Mouse (Mus musculus) MEL (cell line): ENCODE results near the gene Tubb1. TPM values are rescaled to one million over a fixed set of nuclear protein-coding genes. Genes with fewer than 3 reads are reported as not detected.
A peak's percentile ranks its signal among the peaks of the same experiment; 100 is the strongest.

ENCODE experiments used
- DNase-seq: peaks from one replicate; pipeline ENCODE4 v3.0.0; 2011; ENCODE audit warnings: low read depth, low spot score
- H3K27ac ChIP-seq: 2 replicates; pipeline ENCODE4 v1.5.1; 2012; ENCODE audit warnings: low read depth, mild to moderate bottlenecking, control low read depth, low read length, moderate library complexity; ENCODE audit not compliant: control insufficient read depth
- H3K27me3 ChIP-seq, 2 experiments: fragments of 150-350 bp in 1 of 2; sonication (generic) in 1 of 2; 2 replicates each; pipeline ENCODE4 v1.6.1; 2012; ENCODE audit warnings: low read length in 2 of 2, mild to moderate bottlenecking in 2 of 2, improper control_type of control experiment in 1 of 2, moderate library complexity in 1 of 2; ENCODE audit not compliant: insufficient read depth in 2 of 2, control insufficient read depth in 1 of 2
- H3K36me3 ChIP-seq, 2 experiments: 2 replicates each; pipeline ENCODE4 v1.6.1; 2012 to 2014; ENCODE audit warnings: low read length in 2 of 2, improper control_type of control experiment in 1 of 2, inconsistent platforms in 1 of 2, mild to moderate bottlenecking in 1 of 2; ENCODE audit not compliant: insufficient read depth in 2 of 2, control insufficient read depth in 1 of 2
- H3K4me1 ChIP-seq, 2 experiments: fragments of 150-350 bp in 1 of 2; sonication (generic) in 1 of 2; 2 replicates each; pipeline ENCODE4 v1.6.1; 2012; ENCODE audit warnings: low read length in 2 of 2, improper control_type of control experiment in 1 of 2, mild to moderate bottlenecking in 1 of 2; ENCODE audit not compliant: insufficient read depth in 2 of 2, control insufficient read depth in 1 of 2
- H3K4me3 ChIP-seq, 2 experiments: fragments of 150-350 bp in 1 of 2; sonication (generic) in 1 of 2; 2 replicates each; pipeline ENCODE4 v1.5.1; 2012; ENCODE audit warnings: low read depth in 2 of 2, low read length in 2 of 2, mild to moderate bottlenecking in 2 of 2, moderate library complexity in 2 of 2, control low read depth in 1 of 2, improper control_type of control experiment in 1 of 2; ENCODE audit not compliant: control insufficient read depth in 1 of 2, insufficient read depth in 1 of 2
- H3K79me2 ChIP-seq: 2 replicates; pipeline ENCODE4 v1.6.1; 2012; ENCODE audit warnings: mild to moderate bottlenecking, low read length, moderate library complexity; ENCODE audit not compliant: control insufficient read depth, poor library complexity, insufficient read depth
- H3K9ac ChIP-seq: 2 replicates; pipeline ENCODE4 v1.6.1; 2012; ENCODE audit warnings: low read depth, mild to moderate bottlenecking, control low read depth, low read length, moderate library complexity; ENCODE audit not compliant: control insufficient read depth, poor library complexity, severe bottlenecking
- H3K9me3 ChIP-seq: fragments of 150-350 bp; sonication (generic); replicated peaks from 2 replicates; pipeline ENCODE4 v1.6.1; 2012; ENCODE audit warnings: mild to moderate bottlenecking, low read length, improper control_type of control experiment, moderate library complexity; ENCODE audit not compliant: insufficient read depth
- CHD2 ChIP-seq: IDR thresholded peaks from 2 replicates; pipeline ENCODE4 v1.6.1; 2011; ENCODE audit warnings: low read length, improper control_type of control experiment
- CTCF ChIP-seq, 3 experiments: IDR thresholded peaks in 2 of 3; conservative IDR thresholded peaks in 1 of 3; 2 replicates each; pipeline ENCODE4 v1.5.1; 2011 to 2012; ENCODE audit warnings: low read length in 3 of 3, low read depth in 2 of 3, mild to moderate bottlenecking in 2 of 3, improper control_type of control experiment in 1 of 3, inconsistent platforms in 1 of 3, mixed read lengths in 1 of 3, moderate library complexity in 1 of 3; ENCODE audit not compliant: control insufficient read depth in 1 of 3, insufficient read depth in 1 of 3, poor library complexity in 1 of 3, severe bottlenecking in 1 of 3
- E2F4 ChIP-seq: IDR thresholded peaks from 2 replicates; pipeline ENCODE4 v1.6.1; 2011; ENCODE audit warnings: low read depth, low read length, improper control_type of control experiment, borderline replicate concordance
- ELF1 ChIP-seq: IDR thresholded peaks from 2 replicates; pipeline ENCODE4 v1.6.1; 2014; ENCODE audit warnings: low read depth, mild to moderate bottlenecking, inconsistent platforms, low read length, improper control_type of control experiment, moderate library complexity
- ETS1 ChIP-seq: IDR thresholded peaks from 2 replicates; pipeline ENCODE4 v1.6.1; 2012; ENCODE audit warnings: low read depth, mild to moderate bottlenecking, inconsistent platforms, low read length, improper control_type of control experiment, moderate library complexity
- GABPA ChIP-seq: IDR thresholded peaks from 2 replicates; pipeline ENCODE4 v1.6.1; 2012; ENCODE audit warnings: low read depth, mild to moderate bottlenecking, inconsistent platforms, low read length, improper control_type of control experiment, moderate library complexity
- GATA1 ChIP-seq: IDR thresholded peaks from 2 replicates; pipeline ENCODE4 v1.6.1; 2011; ENCODE audit warnings: low read depth, low read length, improper control_type of control experiment
- HCFC1 ChIP-seq: IDR thresholded peaks from 2 replicates; pipeline ENCODE4 v1.6.1; 2012; ENCODE audit warnings: low read depth, mild to moderate bottlenecking, inconsistent platforms, low read length, improper control_type of control experiment, moderate library complexity
- JUND ChIP-seq: IDR thresholded peaks from 2 replicates; pipeline ENCODE4 v1.6.1; 2011; ENCODE audit warnings: low read depth, mild to moderate bottlenecking, improper control_type of control experiment, low read length
- KAT2A ChIP-seq: conservative IDR thresholded peaks from 2 replicates; pipeline ENCODE4 v1.6.1; 2012; ENCODE audit warnings: low read depth, low read length, improper control_type of control experiment, inconsistent platforms
- MAX ChIP-seq: IDR thresholded peaks from 2 replicates; pipeline ENCODE4 v1.6.1; 2011; ENCODE audit warnings: low read length, improper control_type of control experiment
- MXI1 ChIP-seq: IDR thresholded peaks from 2 replicates; pipeline ENCODE4 v1.6.1; 2011; ENCODE audit warnings: mild to moderate bottlenecking, low read depth, low read length, improper control_type of control experiment
- MYB ChIP-seq: IDR thresholded peaks from 2 replicates; pipeline ENCODE4 v1.6.1; 2011; ENCODE audit warnings: mild to moderate bottlenecking, low read depth, low read length, improper control_type of control experiment
- MYC ChIP-seq: IDR thresholded peaks from 2 replicates; pipeline ENCODE4 v1.6.1; 2011; ENCODE audit warnings: low read depth, mild to moderate bottlenecking, low read length, improper control_type of control experiment, moderate library complexity
- NELFE ChIP-seq: IDR thresholded peaks from 2 replicates; pipeline ENCODE4 v1.6.1; 2011; ENCODE audit warnings: low read depth, low read length, improper control_type of control experiment
- POLR2A ChIP-seq, 2 experiments: IDR thresholded peaks; 2 replicates each; pipeline ENCODE4 v1.6.1; 2011 to 2012; ENCODE audit warnings: low read length in 2 of 2, mild to moderate bottlenecking in 2 of 2, control low read depth in 1 of 2, improper control_type of control experiment in 1 of 2, low read depth in 1 of 2, moderate library complexity in 1 of 2; ENCODE audit not compliant: control insufficient read depth in 1 of 2, insufficient read depth in 1 of 2, poor library complexity in 1 of 2
- POLR2AphosphoS5 ChIP-seq: IDR thresholded peaks from 2 replicates; pipeline ENCODE4 v1.6.1; 2012; ENCODE audit warnings: low read depth, borderline replicate concordance, mild to moderate bottlenecking, inconsistent platforms, low read length, moderate library complexity, mixed read lengths
- RAD21 ChIP-seq: IDR thresholded peaks from 2 replicates; pipeline ENCODE4 v1.6.1; 2011; ENCODE audit warnings: mild to moderate bottlenecking, low read depth, low read length, improper control_type of control experiment
- SIN3A ChIP-seq: IDR thresholded peaks from 2 replicates; pipeline ENCODE4 v1.6.1; 2012; ENCODE audit warnings: low read length, improper control_type of control experiment, inconsistent platforms
- SMC3 ChIP-seq: IDR thresholded peaks from 2 replicates; pipeline ENCODE4 v1.6.1; 2011; ENCODE audit warnings: low read depth, low read length, improper control_type of control experiment
- UBTF ChIP-seq: IDR thresholded peaks from 2 replicates; pipeline ENCODE4 v1.6.1; 2012; ENCODE audit warnings: low read depth, mild to moderate bottlenecking, inconsistent platforms, low read length, improper control_type of control experiment, moderate library complexity, borderline replicate concordance; ENCODE audit not compliant: insufficient read depth
- USF1 ChIP-seq: IDR thresholded peaks from 2 replicates; pipeline ENCODE4 v1.6.1; 2014; ENCODE audit warnings: low read depth, mild to moderate bottlenecking, inconsistent platforms, low read length, improper control_type of control experiment, moderate library complexity
- ZC3H11A ChIP-seq: IDR thresholded peaks from 2 replicates; pipeline ENCODE4 v1.6.1; 2012; ENCODE audit warnings: low read depth, mild to moderate bottlenecking, inconsistent platforms, low read length, improper control_type of control experiment
- ZKSCAN1 ChIP-seq: IDR thresholded peaks from 2 replicates; pipeline ENCODE4 v1.6.1; 2012; ENCODE audit warnings: low read depth, mild to moderate bottlenecking, inconsistent platforms, low read length, improper control_type of control experiment, moderate library complexity
- ZNF384 ChIP-seq: IDR thresholded peaks from 2 replicates; pipeline ENCODE4 v1.6.1; 2012; ENCODE audit warnings: low read depth, mild to moderate bottlenecking, inconsistent platforms, low read length, improper control_type of control experiment
- polyA plus RNA-seq, 2 experiments: library from polyadenylated mRNA; stranded (reverse) in 1 of 2; unstranded in 1 of 2; fragments of >175 nt in 1 of 2; fragments of >200 nt in 1 of 2; gene quantifications; 2 replicates each; pipeline versions ENCODE4 v1.2.1 to v1.2.4; 2012; ENCODE audit warnings: low replicate concordance in 2 of 2, low read depth in 1 of 2; ENCODE audit not compliant: insufficient read length in 2 of 2, insufficient read depth in 1 of 2, missing spikeins in 1 of 2
- total RNA-seq: library from RNA; depleted of rRNA; stranded (reverse); fragments of 300-350 nt; gene quantifications from 2 replicates; pipeline ENCODE4 v1.2.3, GENCODE M21; 2012

Tubb1 gene
- total and polyA plus RNA-seq, 3 experiments = 2.6 to 3.1 TPM; not detected in 1

- H3K4me3 ChIP-seq = peak overlapping the region in 1 of 2 experiments; percentile 12; a peak in 1 of 4 replicates
- H3K36me3 ChIP-seq = peaks cover 0 to 16% of the 10 kb centered on the region in 2 experiments; a peak in 2 of 4 replicates
- H3K4me1 ChIP-seq = peaks cover 5 to 35% of the 10 kb centered on the region in 2 experiments; a peak in 3 of 4 replicates
- TF ChIP-seq MYC (no peak), GABPA (no peak), RAD21 (no peak), HCFC1 (no peak), E2F4 (no peak), ELF1 (no peak), CTCF (IDR thresholded peaks at IDR 0.05 in 2 of 3, conservative IDR thresholded peaks at IDR 0.05 in 1 of 3; ENCODE audit: control insufficient read depth in 1 of 3, insufficient read depth in 1 of 3, low read depth in 2 of 3, low read length in 3 of 3, poor library complexity in 1 of 3, severe bottlenecking in 1 of 3) (no peak), UBTF (no peak), GATA1 (no peak)
- no peaks in the 10 kb centered on the region for H3K27me3 ChIP-seq
- H3K9me3 ChIP-seq = no peaks in the 10 kb centered on the region
- peaks cover 4% of the 10 kb centered on the region; the same call in 1 of the 2 replicates for H3K79me2 ChIP-seq
- H3K9ac ChIP-seq = peak overlapping the region; percentile 21
- peak overlapping the region; percentile 39 for H3K27ac ChIP-seq
- peak; percentile 38 for DNase-seq
Observed at GRCm38 (mm10) chr2:174436916-174437696, 13.4 kb upstream of the Tubb1 start.

GRCm38 (mm10) chr2:174437697-174437982 lies 12.9 kb upstream of the Tubb1 start:
- H3K27ac ChIP-seq = no peak overlapping the region
- H3K4me1 ChIP-seq = peaks cover 5 to 35% of the 10 kb centered on the region in 2 experiments; a peak in 3 of 4 replicates
- H3K9me3 ChIP-seq = no peaks in the 10 kb centered on the region
- no peak for TF ChIP-seq GABPA
- TF ChIP-seq CHD2 = no peak
- no peak for TF ChIP-seq E2F4
- TF ChIP-seq MYC = no peak
- no peak for TF ChIP-seq ZKSCAN1
- TF ChIP-seq HCFC1 = no peak
- no peak for TF ChIP-seq ZNF384
- TF ChIP-seq NELFE = no peak
- H3K27me3 ChIP-seq = no peaks in the 10 kb centered on the region
- H3K36me3 ChIP-seq = peaks cover 0 to 16% of the 10 kb centered on the region in 2 experiments; a peak in 2 of 4 replicates
- no peak overlapping the region for H3K9ac ChIP-seq
- DNase-seq = no peak
- H3K79me2 ChIP-seq = peaks cover 4% of the 10 kb centered on the region; the same call in 1 of the 2 replicates
- no peak overlapping the region; a peak in 1 of 4 replicates for H3K4me3 ChIP-seq

- Histone ChIP-seq H3K9ac (peak overlapping the region; percentile 63), H3K27ac (no peak overlapping the region), H3K36me3 (peaks cover 0 to 16% of the 10 kb centered on the region in 2 experiments; a peak in 2 of 4 replicates), H3K4me1 (peaks cover 5 to 35% of the 10 kb centered on the region in 2 experiments; a peak in 3 of 4 replicates), H3K4me3 (peak overlapping the region; percentile 83 to 96), H3K79me2 (peaks cover 4% of the 10 kb centered on the region; the same call in 1 of the 2 replicates), H3K27me3 (no peaks in the 10 kb centered on the region), H3K9me3 (no peaks in the 10 kb centered on the region)
- no peak for TF ChIP-seq SIN3A
- no peak for TF ChIP-seq MAX
- TF ChIP-seq HCFC1 = no peak
- TF ChIP-seq POLR2A (IDR thresholded peaks at IDR 0.05; ENCODE audit: control insufficient read depth in 1 of 2, insufficient read depth in 1 of 2, low read depth in 1 of 2, low read length in 2 of 2, poor library complexity in 1 of 2) = no peak
- TF ChIP-seq JUND = no peak
- no peak for TF ChIP-seq E2F4
- no peak for TF ChIP-seq SMC3
- TF ChIP-seq MYC = no peak
- no peak for TF ChIP-seq USF1
- TF ChIP-seq POLR2AphosphoS5 = no peak
- no peak for TF ChIP-seq ZC3H11A
- TF ChIP-seq ELF1 = no peak
- no peak for TF ChIP-seq MXI1
- TF ChIP-seq RAD21 = no peak
- no peak for TF ChIP-seq GATA1
- TF ChIP-seq ETS1 = no peak
- TF ChIP-seq KAT2A = no peak
- no peak for TF ChIP-seq GABPA
- no peak for TF ChIP-seq MYB
- no peak for DNase-seq
Observed at GRCm38 (mm10) chr2:174438181-174438580, 12.3 kb upstream of the Tubb1 start.
